Mouse (Mus musculus): ENCODE results near the gene Nop58.
A peak's percentile ranks its signal among the peaks of the same experiment; 100 is the strongest.
"Not testable (repeated sequence)": the region's sequence is repeated elsewhere in the genome, so short reads cannot be mapped to it uniquely, and the experiment has no call there.

Nop58 gene

GRCm38 (mm10) chr1:59684819-59685755, at the start of gene Nop58:
Nop58 (plus strand) TSS chr1:59684971.
- DNase-seq (ENCODE audit: low read depth): peak; percentile 91

- DNase-seq (ENCODE audit: low read depth): no peak
These were observed 48.4 kb upstream of the Nop58 start for GRCm38 (mm10) chr1:59636349-59636748.

GRCm38 (mm10) chr1:59638371-59638770, 46.4 kb upstream of the Nop58 start:
- no peak for DNase-seq (ENCODE audit: low read depth)

GRCm38 (mm10) chr1:59642488-59642887, 42.3 kb upstream of the Nop58 start:
- no peak for DNase-seq (ENCODE audit: low read depth)

- not testable (repeated sequence) for DNase-seq (ENCODE audit: low read depth)
These were observed 38.3 kb upstream of the Nop58 start for GRCm38 (mm10) chr1:59646502-59646901.

- no peak for DNase-seq (ENCODE audit: low read depth)
These were observed 33.5 kb upstream of the Nop58 start for GRCm38 (mm10) chr1:59651201-59651819.

GRCm38 (mm10) chr1:59653243-59653911, 31.4 kb upstream of the Nop58 start:
- no peak for DNase-seq (ENCODE audit: low read depth)

GRCm38 (mm10) chr1:59656244-59657171, 28.3 kb upstream of the Nop58 start:
- no peak for DNase-seq (ENCODE audit: low read depth)

GRCm38 (mm10) chr1:59663456-59664135, 21.2 kb upstream of the Nop58 start:
- DNase-seq (ENCODE audit: low read depth): no peak

- DNase-seq (ENCODE audit: low read depth): no peak
These were observed 15.9 kb upstream of the Nop58 start for GRCm38 (mm10) chr1:59668871-59669270.

GRCm38 (mm10) chr1:59669962-59670630, 14.7 kb upstream of the Nop58 start:
- peak; percentile 26 for DNase-seq (ENCODE audit: low read depth)

GRCm38 (mm10) chr1:59670641-59671168, 14.1 kb upstream of the Nop58 start, which contains the start of gene Sumo1:
Sumo1 (minus strand) TSS chr1:59670834.
- peak; percentile 90 for DNase-seq (ENCODE audit: low read depth)

GRCm38 (mm10) chr1:59673661-59674060, 11.1 kb upstream of the Nop58 start:
- DNase-seq (ENCODE audit: low read depth): no peak

- DNase-seq (ENCODE audit: low read depth): peak; percentile 23
These were observed 599 bp upstream of the Nop58 start for GRCm38 (mm10) chr1:59683926-59684818.

- no peak for DNase-seq (ENCODE audit: low read depth)
These were observed 2.7 kb downstream of the Nop58 start for GRCm38 (mm10) chr1:59687493-59687892.

GRCm38 (mm10) chr1:59690467-59690866, 5.7 kb downstream of the Nop58 start:
- no peak for DNase-seq (ENCODE audit: low read depth)

- DNase-seq (ENCODE audit: low read depth): no peak
These were observed 13.0 kb downstream of the Nop58 start for GRCm38 (mm10) chr1:59697751-59698150.

GRCm38 (mm10) chr1:59698207-59698606, 13.4 kb downstream of the Nop58 start:
- DNase-seq (ENCODE audit: low read depth): no peak

GRCm38 (mm10) chr1:59701766-59702165, 17.0 kb downstream of the Nop58 start:
- no peak for DNase-seq (ENCODE audit: low read depth)

Measured in c-Kit-positive CD71-negative TER-119-negative erythroid progenitor cells, embryonic 14.5 days (primary cell).